Mouse (Mus musculus) lung, postnatal 14 days (tissue): ENCODE data around the gene a.

Experiments
- DNase-seq: peaks from one replicate; pipeline ENCODE4 v3.0.0; 2021

Gene a

DNA sequence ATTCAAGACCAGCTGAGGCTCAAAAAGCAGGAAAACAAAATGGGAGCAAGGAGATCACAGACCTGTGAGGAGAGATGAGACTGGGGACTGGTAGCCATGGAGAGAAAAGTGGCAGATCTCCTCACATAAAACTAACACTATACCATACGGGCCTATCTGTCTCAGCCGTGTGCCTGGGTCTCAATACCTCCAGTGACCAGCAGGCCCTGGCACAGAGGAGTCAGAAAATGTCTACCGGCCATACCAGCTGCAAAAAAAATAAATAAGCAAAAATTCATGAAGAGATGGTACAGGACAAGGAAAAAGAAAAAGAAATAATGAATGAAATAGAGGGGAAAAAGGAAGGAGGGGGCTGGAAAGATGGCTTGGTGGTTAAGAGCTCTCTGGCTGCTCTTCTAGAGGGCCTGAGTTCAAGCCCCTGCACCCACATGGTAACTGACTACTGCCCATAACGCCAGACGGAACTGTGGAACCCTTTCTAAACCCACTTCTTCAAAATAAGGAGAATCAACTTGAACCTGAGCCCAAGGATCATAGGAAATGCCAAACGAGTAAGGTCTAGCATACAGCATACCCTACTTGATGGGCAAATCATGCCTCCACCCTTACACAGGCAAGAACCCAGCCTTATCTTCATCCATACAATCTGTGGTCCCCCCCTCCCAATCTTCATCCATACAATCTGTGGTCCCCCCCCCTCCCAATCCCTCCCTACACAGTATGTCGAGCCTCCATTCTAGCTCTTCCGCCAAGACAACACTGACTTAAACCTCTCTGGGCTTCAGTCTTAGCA lies 281.3 kb downstream of the a start:
- DNase-seq: no peak

DNA sequence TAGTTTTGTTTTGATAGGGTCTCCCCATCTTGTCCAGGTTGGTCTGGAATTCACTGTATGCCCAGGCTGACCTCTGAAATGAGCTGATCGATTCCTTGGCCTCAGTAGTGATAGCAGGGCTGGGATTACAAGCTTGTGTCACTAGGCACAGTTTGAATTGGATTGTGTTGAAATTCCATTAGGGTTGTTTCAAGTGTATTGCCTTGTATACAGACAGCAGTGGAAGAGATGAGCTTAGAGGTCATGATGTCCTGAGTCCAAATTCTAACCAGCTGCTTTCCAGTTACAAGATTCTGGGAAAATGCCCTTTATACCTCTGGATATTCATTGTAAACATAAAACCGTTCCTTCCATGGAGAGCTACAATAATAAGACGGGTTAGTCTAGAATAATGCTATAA lies 282.1 kb downstream of the a start:
- no peak for DNase-seq

DNA sequence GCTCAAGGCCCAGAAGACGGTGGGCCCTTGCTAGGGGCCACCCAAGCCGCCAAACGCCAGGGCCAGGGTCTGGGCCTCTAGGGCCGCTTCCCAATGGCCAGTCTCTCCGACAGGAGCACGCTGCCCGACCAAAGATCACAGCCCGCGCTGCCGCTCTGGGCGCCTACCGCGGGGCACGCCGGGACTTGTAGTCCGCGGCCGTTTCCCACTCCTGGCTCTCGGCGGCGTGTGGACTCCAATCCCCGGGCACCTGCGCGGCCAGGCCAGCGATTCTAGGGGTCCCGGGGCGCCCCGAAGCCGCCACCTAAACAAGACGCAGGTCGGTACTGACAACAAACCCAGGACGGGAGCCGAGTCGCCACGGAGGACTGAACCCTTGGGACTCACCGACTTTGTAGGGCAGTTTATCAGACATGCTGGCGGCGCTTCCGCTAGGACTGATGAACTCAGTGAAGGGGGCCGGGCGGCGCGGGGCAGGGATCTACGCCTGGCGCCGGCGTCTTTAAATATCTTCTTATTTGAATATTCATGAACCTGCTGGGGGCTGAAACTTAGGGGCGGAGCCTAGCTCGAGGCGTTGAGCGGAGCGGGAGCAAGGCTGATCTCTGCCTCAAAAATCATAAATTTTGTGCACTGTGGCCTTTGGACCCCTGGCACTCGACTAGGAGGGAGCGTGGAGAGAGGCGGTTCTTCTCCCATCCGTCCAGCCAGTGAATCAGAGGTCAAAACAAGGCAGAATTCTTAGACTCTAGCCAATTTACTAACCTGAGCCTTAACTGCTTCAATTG lies 283.0 kb downstream of the a start, which contains the start of gene Ahcy:
Gene Ahcy (minus strand): TSS at position 520 of the 788 bp plus-strand sequence.
- DNase-seq: peak; percentile 87

DNA sequence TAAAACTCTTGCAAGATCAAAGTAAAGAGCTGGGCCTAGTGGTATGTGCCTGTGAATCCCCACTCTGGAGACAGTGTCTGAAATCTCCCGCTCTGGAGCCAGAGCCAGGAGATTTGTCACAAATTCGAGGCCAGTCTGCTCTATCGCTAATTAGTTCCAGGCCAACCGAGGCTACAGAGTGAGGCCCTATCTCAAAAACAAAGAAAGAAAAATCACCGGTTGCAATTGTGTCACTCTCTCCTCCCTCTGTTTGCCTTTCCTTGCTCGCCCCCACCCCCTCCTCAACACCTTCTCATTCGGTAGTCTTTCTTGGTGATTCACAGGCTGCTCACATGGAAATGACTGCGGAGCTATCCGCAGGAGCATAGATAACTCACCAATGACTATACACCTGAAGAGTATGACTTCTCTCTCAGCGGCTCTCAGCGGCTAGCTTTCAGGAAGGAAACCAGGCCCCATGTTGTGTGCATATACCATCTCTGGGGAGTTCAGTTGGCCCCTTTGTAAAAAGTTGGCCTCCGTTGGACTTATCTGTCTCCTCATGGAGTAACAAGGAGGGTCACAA lies 283.6 kb downstream of the a start:
- no peak for DNase-seq

DNA sequence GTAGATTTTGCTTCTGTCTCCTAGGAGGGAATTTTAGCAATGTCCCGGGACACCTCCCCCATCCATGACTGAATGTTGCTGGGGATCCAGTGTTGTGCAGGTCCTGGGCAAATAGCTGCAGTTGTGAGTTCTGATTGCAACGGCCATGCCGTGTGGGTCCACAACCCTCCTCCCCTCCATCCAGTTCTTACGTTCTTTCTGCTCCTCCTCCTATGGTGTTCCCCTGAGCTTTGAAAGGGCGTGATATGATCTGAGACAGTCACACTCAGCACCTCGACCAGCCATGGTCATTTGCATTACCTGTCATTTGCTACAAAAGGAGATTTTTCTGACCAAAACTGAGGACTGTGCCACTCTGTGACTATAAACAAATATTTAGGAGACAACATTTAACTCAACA lies 284.4 kb downstream of the a start:
- DNase-seq: no peak

DNA sequence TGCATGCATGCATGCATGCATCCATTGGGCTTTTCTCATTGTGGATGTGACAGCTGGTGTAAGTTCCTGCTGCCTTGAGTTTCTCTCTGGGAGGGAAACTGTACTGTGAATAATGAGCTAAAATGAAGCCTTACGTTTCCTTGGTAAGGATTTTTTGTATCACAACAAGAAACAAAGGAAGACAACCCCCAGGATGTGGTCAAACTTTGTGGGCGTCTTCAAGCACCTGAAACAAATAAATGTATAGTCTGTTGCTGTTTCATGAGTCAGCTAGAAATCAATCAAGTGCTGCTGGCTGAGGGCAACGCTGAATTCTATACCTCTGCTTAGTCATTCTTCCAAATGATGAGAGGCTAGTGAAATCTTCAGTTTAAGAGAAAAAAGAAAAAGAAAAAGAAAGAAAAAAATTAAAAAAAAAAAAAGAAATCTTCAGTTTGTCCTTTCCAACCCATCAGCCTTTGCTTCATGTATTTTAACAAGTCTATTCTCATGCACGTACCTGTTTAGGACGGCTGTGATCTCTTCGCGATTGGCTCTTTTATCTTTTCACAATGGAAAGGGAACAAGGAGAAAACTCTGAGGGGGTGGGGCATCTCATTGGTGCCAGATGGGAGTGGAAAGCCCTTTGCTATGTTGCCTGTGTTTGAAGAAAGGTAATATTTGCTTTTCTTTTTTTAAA lies 288.4 kb downstream of the a start:
- DNase-seq: no peak

DNA sequence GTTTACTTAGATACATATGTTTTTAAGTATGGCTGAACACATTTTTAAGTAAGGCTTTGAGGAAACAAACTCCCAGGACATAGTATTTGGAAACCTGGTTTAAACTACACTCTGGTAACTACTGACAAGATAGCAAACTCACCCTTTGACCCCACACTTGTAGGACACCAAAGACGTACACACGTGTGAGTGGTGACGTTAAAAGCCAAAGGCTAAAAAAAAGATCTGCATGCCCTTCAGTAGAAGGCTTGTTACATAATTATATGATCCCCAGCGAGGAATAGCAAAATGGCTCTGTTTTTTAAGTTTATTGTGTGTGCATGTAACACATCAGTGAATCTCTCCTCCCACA lies 289.0 kb downstream of the a start:
- no peak for DNase-seq

DNA sequence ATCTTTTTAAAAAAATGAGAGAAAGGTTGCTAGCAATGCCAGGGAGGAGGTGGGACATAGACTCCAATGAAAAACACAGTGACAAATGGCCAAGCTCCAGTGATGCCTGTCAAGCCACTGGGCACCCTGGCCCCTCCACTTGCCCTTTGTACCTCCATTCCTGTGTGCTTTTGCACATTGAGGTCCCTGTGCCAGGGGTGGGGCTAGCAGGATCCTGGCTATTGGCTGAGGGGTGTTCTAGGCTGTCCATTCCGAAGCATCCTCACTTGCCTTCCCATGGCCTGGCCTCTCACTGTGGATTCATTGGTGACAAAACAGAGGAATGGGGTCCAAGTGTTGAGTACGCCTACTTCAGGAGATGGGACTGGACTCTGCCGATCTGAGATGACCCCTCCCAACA lies 289.9 kb downstream of the a start:
- DNase-seq: no peak

DNA sequence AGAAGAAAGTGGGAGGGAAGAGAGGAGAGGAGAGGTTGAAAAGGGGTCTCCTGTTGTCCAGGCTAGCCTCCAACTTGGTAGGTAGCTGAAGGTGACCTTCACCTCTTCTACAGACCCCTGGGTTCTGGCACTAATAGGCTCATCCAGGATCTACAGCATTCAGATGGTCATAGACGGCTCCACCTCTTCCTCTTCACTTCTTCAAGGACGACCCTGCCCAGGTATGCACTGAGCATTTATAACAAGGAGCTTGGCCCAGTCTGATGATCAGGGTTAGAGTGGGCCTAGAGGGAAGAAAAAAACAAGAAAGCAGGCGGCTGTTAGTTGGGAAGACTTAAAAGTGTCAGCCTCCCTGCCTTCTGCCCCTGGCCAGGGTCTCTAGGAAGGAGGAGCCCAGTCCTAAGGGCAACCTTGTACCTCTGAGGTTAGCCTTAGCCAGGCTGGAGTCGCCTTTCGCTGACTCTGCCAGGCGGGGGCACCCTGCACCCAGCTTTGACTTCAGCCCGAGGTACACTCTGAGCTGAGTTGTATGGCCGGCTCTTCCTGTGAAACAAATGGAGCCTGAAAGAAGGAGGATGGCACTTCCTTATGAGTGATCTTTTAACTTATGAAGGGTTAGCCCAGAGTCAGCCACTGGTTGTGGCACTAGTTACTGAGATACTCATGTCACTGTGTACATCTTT lies 291.1 kb downstream of the a start:
- DNase-seq: peak; percentile 80

DNA sequence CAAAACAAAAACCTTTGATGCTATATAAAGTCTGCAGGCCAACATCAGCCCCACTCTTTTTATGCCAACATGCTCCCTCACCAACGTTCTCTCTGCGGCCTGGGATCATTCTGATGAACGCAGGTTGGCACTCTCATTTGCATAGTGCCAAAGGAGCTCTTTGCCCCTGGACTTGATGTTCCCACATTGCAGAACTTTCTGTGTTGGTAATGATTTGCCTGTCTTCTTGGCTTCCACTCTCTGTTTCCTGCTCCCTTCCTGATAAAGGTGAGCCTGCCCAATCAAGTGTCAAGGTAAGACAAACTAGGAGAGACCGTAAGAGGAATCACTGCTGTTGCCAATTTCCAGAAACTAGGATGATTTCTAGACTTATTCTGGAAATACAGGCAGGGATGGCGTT lies 293.3 kb downstream of the a start:
- DNase-seq: no peak

DNA sequence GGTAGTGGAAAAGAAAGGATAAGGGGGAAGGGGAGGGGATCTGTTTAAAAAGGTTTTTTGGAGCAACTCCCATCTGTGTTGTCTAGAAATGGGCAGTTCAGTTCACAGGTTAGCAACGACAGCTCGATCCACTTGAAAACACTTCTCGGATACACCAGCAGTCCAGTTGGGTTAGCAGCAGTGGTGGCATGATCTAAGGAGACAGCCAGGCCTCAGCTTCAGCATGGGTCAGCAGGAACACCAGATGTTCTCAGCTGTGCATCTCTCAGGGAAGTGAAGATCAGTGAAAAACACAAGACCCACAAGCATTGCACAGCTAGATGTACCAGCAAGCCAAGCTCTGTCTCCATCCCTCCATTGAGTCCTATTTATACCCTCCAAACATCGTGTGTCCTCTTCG lies 295.1 kb downstream of the a start:
- peak; percentile 16 for DNase-seq

DNA sequence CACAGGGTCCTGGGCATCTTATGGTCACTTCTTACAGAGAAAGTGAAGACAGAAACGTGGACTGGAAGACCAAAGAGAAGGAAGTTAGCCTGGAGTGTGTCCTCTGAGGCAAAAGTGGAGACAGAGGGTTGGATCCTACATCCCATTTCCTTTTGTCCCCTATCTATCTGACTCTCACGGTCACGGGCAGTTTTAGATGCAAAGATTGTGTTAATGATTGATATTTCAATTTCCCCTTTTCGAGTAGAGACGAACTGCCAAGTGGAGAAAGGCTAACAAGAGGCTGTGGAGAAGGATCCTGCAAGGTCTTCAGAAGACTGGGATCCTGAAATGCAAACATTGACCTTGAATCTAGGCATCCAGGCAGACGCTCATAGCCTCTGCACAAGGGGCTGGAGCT lies 297.1 kb downstream of the a start:
- no peak for DNase-seq

DNA sequence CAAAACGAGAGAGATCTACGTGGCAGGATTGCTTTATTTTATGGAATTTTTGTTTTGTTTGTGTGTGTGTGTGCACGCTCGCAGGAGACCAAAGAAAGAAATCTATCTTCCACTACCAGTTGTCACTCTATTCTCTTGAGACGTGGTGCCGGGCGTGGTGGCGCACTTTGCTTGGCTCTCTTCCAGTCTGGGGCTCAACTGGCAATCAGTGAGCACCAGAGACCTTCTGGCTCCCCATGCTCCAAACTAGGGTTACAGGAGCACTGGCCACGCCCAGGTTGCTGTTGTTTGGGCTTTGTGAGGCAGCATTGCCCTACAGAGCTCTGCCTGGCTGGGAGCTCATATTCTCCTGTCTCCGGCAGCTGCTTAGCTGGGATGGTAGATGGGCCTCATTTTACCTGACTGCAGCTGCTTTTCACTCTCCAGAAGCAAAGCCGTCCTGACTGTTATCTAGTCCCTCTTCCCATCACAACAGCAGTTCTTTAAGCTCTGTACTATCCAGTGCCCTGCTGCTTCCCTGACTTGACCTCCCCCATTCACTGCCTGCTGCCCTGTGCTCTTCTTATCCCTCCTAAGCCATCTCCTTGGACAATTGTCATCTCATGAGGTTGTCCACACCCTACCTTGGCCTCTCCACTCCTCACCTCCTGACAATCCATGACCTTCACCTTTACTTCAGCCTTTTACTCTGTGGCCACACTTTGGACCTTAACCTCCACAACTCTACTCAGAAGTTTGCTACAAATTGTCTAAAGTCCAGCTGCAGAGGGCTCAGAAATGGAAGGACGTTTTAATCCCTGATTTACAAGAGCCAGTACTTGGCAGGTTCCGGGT lies 299.9 kb downstream of the a start:
- no peak for DNase-seq

DNA sequence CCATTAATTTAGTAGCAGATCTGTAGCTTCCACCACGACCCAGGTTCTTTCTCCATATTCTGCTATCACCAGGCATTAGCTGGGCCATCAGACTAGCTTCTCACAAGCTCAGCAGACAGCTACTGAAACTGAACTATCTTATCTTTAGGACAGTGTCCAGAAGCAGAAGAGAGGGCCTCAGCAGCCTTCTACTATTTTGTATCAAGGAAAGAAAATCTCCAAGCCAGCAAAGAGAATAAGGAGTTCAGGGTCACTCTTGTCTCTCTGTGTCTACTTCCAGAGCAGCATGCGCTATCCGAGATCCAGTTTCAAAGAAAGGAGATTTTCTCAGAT lies 300.5 kb downstream of the a start:
- DNase-seq: no peak

DNA sequence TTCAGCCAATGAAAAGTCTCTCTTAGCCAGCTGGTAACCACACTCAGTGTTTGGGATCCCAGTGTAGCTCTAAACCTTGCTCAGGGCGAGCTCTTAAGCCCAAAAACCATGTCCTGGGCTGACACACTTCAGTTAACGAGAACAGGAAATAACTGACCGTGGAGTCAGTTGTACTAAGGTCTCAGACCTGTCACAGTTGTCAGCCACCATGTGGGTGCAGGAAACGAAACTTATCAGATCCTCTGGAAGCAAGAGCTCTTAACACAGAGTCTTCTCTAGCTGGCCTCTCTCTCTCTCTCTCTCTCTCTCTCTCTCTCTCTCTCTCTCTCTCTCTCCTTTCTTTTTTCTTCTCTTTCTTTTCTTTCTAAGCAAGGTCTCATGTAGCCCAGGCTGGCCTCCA lies 302.2 kb downstream of the a start:
- DNase-seq: no peak

DNA sequence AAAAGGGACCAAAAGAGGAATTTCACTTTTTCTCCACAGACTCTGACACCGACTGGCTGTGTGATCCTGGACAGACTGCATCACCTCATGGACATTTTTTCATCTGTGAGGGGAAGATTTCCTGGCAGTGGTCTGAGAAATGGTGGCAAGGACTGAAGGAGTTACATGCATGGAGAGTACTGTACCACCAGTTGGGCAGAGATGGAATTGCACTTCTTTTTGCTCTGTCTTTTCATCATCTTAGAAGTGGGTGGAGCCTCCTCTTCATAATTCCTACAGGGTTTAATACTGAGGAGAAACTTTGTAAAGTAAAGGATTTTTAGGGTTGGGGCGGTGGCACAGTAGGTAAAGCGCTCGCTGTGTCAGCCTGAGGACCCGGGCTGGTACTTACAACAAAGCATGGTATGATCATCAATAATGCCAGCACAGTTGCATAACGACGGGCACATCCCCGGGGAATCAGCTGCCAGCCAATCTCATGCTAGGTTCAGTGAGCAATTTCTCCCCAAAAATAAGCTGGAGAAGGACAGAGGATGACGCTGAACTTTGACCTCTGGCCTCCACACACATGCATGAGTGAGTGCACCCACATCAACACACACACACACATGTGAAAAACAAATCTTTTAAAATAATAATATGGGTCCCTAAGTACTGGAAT lies 307.6 kb downstream of the a start:
- peak; percentile 21 for DNase-seq

DNA sequence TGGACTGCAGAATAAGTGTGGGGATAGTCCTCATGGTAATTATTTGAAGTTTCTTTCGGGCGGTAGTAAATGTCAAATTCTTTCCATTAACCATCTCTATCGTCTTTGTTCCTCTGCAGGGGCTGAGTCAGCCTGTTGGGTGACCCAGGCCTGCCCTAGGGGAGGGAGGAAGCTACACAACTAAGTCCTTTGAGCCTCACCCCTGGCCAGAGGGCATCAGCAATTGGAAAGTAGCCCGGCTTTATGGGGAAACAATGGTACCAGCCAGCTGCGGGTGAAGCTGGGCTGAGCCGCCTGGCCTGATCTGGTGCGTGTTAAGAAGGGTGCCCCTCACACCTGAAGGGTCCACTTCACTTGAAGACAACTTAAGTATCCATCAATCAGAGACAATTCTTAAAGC lies 308.2 kb downstream of the a start:
- DNase-seq: no peak

DNA sequence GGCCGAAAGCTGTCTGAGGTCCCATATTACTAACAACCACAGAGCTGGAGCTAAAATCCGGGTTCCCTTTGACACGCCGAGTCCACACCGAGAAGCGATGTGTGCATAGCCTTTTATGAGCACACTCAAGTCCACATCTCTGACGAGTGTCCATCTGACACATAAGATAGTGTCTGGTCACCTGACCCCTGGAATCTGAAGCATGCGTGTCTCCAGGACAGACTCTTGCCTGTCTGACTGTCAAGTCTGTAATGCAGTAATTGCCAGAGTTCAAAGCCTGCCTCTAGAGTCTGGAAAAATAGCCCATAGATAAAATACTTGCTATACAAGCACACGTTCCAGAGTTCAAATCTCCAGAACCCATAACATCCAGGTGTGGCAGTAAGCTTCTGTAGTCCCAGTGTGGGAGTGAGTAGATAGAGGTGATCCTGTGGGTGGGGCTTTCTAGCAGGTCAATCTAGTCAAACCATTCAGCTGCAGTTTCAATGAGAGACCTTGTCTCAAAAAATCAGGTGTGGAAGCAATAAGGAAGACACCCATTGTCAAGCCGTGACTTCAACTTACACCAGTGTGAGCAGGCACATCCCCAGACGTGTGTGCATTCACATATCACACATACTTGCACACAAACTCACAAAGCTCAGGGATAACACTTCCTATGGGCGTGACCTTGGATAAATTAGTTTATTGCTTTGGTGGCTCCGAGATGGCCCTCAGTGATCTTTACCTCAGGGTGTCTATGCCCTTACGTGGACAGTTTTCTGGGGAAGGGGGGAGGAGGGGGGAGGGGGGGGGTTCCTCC lies 309.0 kb downstream of the a start:
- no peak for DNase-seq
